Mouse (Mus musculus) ES-E14 (cell line): ENCODE data around the gene Tepsin. TPM values are rescaled to one million over a fixed set of nuclear protein-coding genes. Genes with fewer than 3 reads are reported as not detected.

ENCODE experiments used
- DNase-seq: peaks from one replicate; pipeline ENCODE4 v3.0.0-alpha.2; 2013; ENCODE audit warnings: low read depth, low spot score
- H3K27ac ChIP-seq: 2 replicates; pipeline ENCODE4 v1.5.1; 2012; ENCODE audit warnings: low read depth, mild to moderate bottlenecking, low read length, moderate library complexity, mixed read lengths; ENCODE audit not compliant: poor library complexity, insufficient read depth, severe bottlenecking
- H3K36me3 ChIP-seq: 2 replicates; pipeline ENCODE4 v1.6.1; 2012; ENCODE audit warnings: mild to moderate bottlenecking, low read length, moderate library complexity, mixed read lengths; ENCODE audit not compliant: control insufficient read depth, poor library complexity, insufficient read depth, severe bottlenecking
- H3K4me1 ChIP-seq, 2 experiments: fragments of 150-350 bp in 1 of 2; sonication (generic) in 1 of 2; 2 replicates each; pipeline ENCODE4 v1.6.1; 2012; ENCODE audit warnings: low read length in 2 of 2, mild to moderate bottlenecking in 1 of 2, mixed read lengths in 1 of 2; ENCODE audit not compliant: control insufficient read depth in 2 of 2, insufficient read depth in 2 of 2, poor library complexity in 1 of 2
- H3K4me3 ChIP-seq, 2 experiments: fragments of 150-350 bp in 1 of 2; sonication (generic) in 1 of 2; 2 replicates each; pipeline ENCODE4 v1.5.1; 2012; ENCODE audit warnings: low read length in 2 of 2, low read depth in 1 of 2, mild to moderate bottlenecking in 1 of 2, mixed read lengths in 1 of 2; ENCODE audit not compliant: insufficient read depth in 1 of 2, poor library complexity in 1 of 2, severe bottlenecking in 1 of 2
- H3K9ac ChIP-seq: 2 replicates; pipeline ENCODE4 v1.6.1; 2012; ENCODE audit warnings: low read depth, mild to moderate bottlenecking, low read length, mixed read lengths; ENCODE audit not compliant: poor library complexity, insufficient read depth, severe bottlenecking
- H3K9me3 ChIP-seq: fragments of 150-350 bp; sonication (generic); 2 replicates; pipeline ENCODE4 v1.6.1; 2012; ENCODE audit warnings: low read depth, mild to moderate bottlenecking, low read length; ENCODE audit not compliant: control insufficient read depth, insufficient read depth
- CHD2 ChIP-seq: IDR thresholded peaks from 2 replicates; pipeline ENCODE4 v1.6.1; 2014; ENCODE audit warnings: mild to moderate bottlenecking, low read depth, low read length, inconsistent platforms
- HCFC1 ChIP-seq: IDR thresholded peaks from 2 replicates; pipeline ENCODE4 v1.6.1; 2012; ENCODE audit warnings: low read length, inconsistent platforms, borderline replicate concordance; ENCODE audit not compliant: insufficient read depth
- MAFK ChIP-seq: IDR thresholded peaks from 2 replicates; pipeline ENCODE4 v1.6.1; 2014; ENCODE audit warnings: mild to moderate bottlenecking, low read depth, low read length, inconsistent platforms; ENCODE audit not compliant: insufficient read depth
- ZC3H11A ChIP-seq: IDR thresholded peaks from 2 replicates; pipeline ENCODE4 v1.6.1; 2012; ENCODE audit warnings: low read depth, mild to moderate bottlenecking, inconsistent platforms, low read length, borderline replicate concordance
- ZNF384 ChIP-seq: IDR thresholded peaks from 2 replicates; pipeline ENCODE4 v1.6.1; 2012; ENCODE audit warnings: low read depth, low read length, inconsistent platforms
- in situ Hi-C, 2 experiments: fragments of 600-800 bp; cut with MboI; formaldehyde crosslinking; loops; one replicate each; pipeline ENCODE4 v1.15.1; 2025; ENCODE audit warnings: low sequenced_read_pairs in 2 of 2, inconsistent platforms in 1 of 2; ENCODE audit not compliant: unreplicated experiment in 2 of 2
- total RNA-seq: library from RNA; depleted of rRNA; stranded (reverse); fragments of 300-350 nt; gene quantifications from 2 replicates; pipeline ENCODE4 v1.2.3, GENCODE M21; 2012; rRNA removed

Tepsin gene
- total RNA-seq, result 26.5 and 37.1 TPM in 2 replicates

GRCm38 (mm10) chr11:120098588-120099511 lies at the start of gene Tepsin, which contains the start of gene Ndufaf8:
TSS of gene Tepsin (minus strand) at chr11:120098731.
TSS of gene Ndufaf8 (plus strand) at chr11:120098928.
- Histone ChIP-seq H3K27ac (peak within 1 kb of the TSS; percentile 82), H3K9ac (peak within 1 kb of the TSS; percentile 97), H3K4me3 (peak within 1 kb of the TSS; percentile 96 to 97), H3K4me1 (peaks cover 3 to 9% of the 10 kb centered on the region in 2 experiments; a peak in 2 of 4 replicates), H3K36me3 (peaks cover 14% of the 10 kb centered on the region; the same call in 1 of the 2 replicates), H3K9me3 (no peaks in the 10 kb centered on the region)
- DNase-seq, result peak; percentile 97
- TF ChIP-seq CHD2 (peak; percentile 99), ZC3H11A (no peak), ZNF384 (no peak), HCFC1 (peak; percentile 62; the same call in 1 of the 2 replicates), MAFK (no peak)
- in situ Hi-C loops, result no loop called here

GRCm38 (mm10) chr11:120143708-120144497 lies 45.4 kb upstream of the Tepsin start:
- no peak overlapping the region for H3K9ac ChIP-seq
- no peak overlapping the region for H3K4me3 ChIP-seq
- H3K27ac ChIP-seq, result no peak overlapping the region
- in situ Hi-C loops, result no loop called here
- TF ChIP-seq HCFC1, result no peak
- no peak for DNase-seq
- peaks cover 1 to 7% of the 10 kb centered on the region in 2 experiments; a peak in 1 of 4 replicates for H3K4me1 ChIP-seq
- H3K9me3 ChIP-seq, result no peaks in the 10 kb centered on the region
- H3K36me3 ChIP-seq, result peaks cover 3% of the 10 kb centered on the region; the same call in 1 of the 2 replicates

- DNase-seq, result no peak
- Histone ChIP-seq H3K9me3 (no peaks in the 10 kb centered on the region), H3K36me3 (peaks cover 6% of the 10 kb centered on the region; the same call in 1 of the 2 replicates), H3K4me3 (no peak overlapping the region), H3K27ac (no peak overlapping the region), H3K4me1 (peaks cover 1 to 7% of the 10 kb centered on the region in 2 experiments; a peak in 2 of 4 replicates), H3K9ac (no peak overlapping the region)
- no peak for TF ChIP-seq CHD2
- no peak for TF ChIP-seq HCFC1
- peak; percentile 45; the same call in 1 of the 2 replicates for TF ChIP-seq ZNF384
- no peak for TF ChIP-seq MAFK
- in situ Hi-C loops, result no loop called here
Measured at GRCm38 (mm10) chr11:120142601-120143051, 44.1 kb upstream of the Tepsin start.

- no peak for TF ChIP-seq CHD2
- no peak for TF ChIP-seq ZNF384
- no peak for TF ChIP-seq MAFK
- no peak for TF ChIP-seq HCFC1
- TF ChIP-seq ZC3H11A, result no peak
- Histone ChIP-seq H3K9me3 (no peaks in the 10 kb centered on the region), H3K9ac (no peak overlapping the region), H3K4me1 (peaks cover 1 to 13% of the 10 kb centered on the region in 2 experiments; a peak in 2 of 4 replicates), H3K4me3 (no peak overlapping the region), H3K27ac (no peak overlapping the region), H3K36me3 (peaks cover 4% of the 10 kb centered on the region; the same call in 1 of the 2 replicates)
- in situ Hi-C loops, result no loop called here
- no peak for DNase-seq
Measured at GRCm38 (mm10) chr11:120140255-120140654, 41.7 kb upstream of the Tepsin start.
